Mouse (Mus musculus) CH12.LX (cell line): Measurements from ENCODE around the gene Tmem63c. TPM values are rescaled to one million over a fixed set of nuclear protein-coding genes. Genes with fewer than 3 reads are reported as not detected.

Source experiments
- DNase-seq: peaks from one replicate; pipeline ENCODE4 v3.0.0-alpha.2; 2013; ENCODE audit errors: extremely low read depth
- H3K27ac ChIP-seq: 2 replicates; pipeline ENCODE4 v1.5.1; 2012; ENCODE audit warnings: low read depth, mild to moderate bottlenecking, control low read depth, moderate library complexity; ENCODE audit not compliant: insufficient read depth
- H3K27me3 ChIP-seq: replicated peaks from 2 replicates; pipeline ENCODE3; 2012; ENCODE audit warnings: inconsistent platforms
- H3K36me3 ChIP-seq, 2 experiments: replicated peaks in 1 of 2; 2 replicates each; pipeline versions ENCODE3 to v1.6.1; 2012; ENCODE audit warnings: inconsistent platforms in 1 of 2, low read length in 1 of 2, mild to moderate bottlenecking in 1 of 2, mixed read lengths in 1 of 2, moderate library complexity in 1 of 2; ENCODE audit not compliant: control insufficient read depth in 1 of 2, insufficient read depth in 1 of 2
- H3K4me1 ChIP-seq, 2 experiments: 2 replicates each; pipeline ENCODE4 v1.6.1; 2012; ENCODE audit warnings: inconsistent platforms in 1 of 2, moderate library complexity in 1 of 2; ENCODE audit not compliant: insufficient read depth in 2 of 2, control insufficient read depth in 1 of 2
- H3K4me2 ChIP-seq: 2 replicates; pipeline ENCODE4 v1.6.1; 2012; ENCODE audit warnings: low read depth, mild to moderate bottlenecking, control low read depth; ENCODE audit not compliant: poor library complexity, insufficient read depth, severe bottlenecking
- H3K4me3 ChIP-seq, 3 experiments: fragments of 150-350 bp in 1 of 3; sonication (generic) in 1 of 3; replicated peaks in 1 of 3; 2 replicates each; pipeline versions ENCODE3 to v1.5.1; 2011 to 2012; ENCODE audit warnings: low read depth in 2 of 3, low read length in 2 of 3, mild to moderate bottlenecking in 2 of 3, moderate library complexity in 2 of 3, control low read depth in 1 of 3, improper control_type of control experiment in 1 of 3, inconsistent platforms in 1 of 3, mixed read lengths in 1 of 3; ENCODE audit not compliant: poor library complexity in 1 of 3
- H3K79me2 ChIP-seq: replicated peaks from 2 replicates; pipeline ENCODE4 v1.6.1; 2012; ENCODE audit warnings: mild to moderate bottlenecking, moderate library complexity; ENCODE audit not compliant: control insufficient read depth, poor library complexity, insufficient read depth, severe bottlenecking; ENCODE audit errors: extremely low read depth
- H3K9ac ChIP-seq: 2 replicates; pipeline ENCODE4 v1.6.1; 2012; ENCODE audit warnings: low read depth, mild to moderate bottlenecking, control low read depth, moderate library complexity; ENCODE audit not compliant: insufficient read depth
- H3K9me3 ChIP-seq: replicated peaks from 2 replicates; pipeline ENCODE3; 2012; ENCODE audit warnings: low read length, inconsistent platforms, mixed read lengths
- BHLHE40 ChIP-seq: IDR thresholded peaks from 2 replicates; pipeline ENCODE4 v1.6.1; 2011; ENCODE audit warnings: mild to moderate bottlenecking, low read depth, low read length, improper control_type of control experiment
- CTCF ChIP-seq, 2 experiments: IDR thresholded peaks in 1 of 2; conservative IDR thresholded peaks in 1 of 2; 2 replicates each; pipeline ENCODE4 v1.5.1; 2011 to 2012; ENCODE audit warnings: low read depth in 2 of 2, low read length in 2 of 2, improper control_type of control experiment in 1 of 2, inconsistent platforms in 1 of 2, mild to moderate bottlenecking in 1 of 2, moderate library complexity in 1 of 2
- E2F4 ChIP-seq: IDR thresholded peaks from 2 replicates; pipeline ENCODE4 v1.6.1; 2011; ENCODE audit warnings: low read depth, low read length, improper control_type of control experiment; ENCODE audit not compliant: insufficient replicate concordance
- ELF1 ChIP-seq: IDR thresholded peaks from 2 replicates; pipeline ENCODE4 v1.6.1; 2014; ENCODE audit warnings: low read depth, mild to moderate bottlenecking, inconsistent platforms, low read length, improper control_type of control experiment
- ETS1 ChIP-seq: conservative IDR thresholded peaks from 2 replicates; pipeline ENCODE4 v1.6.1; 2012; ENCODE audit warnings: low read depth, mild to moderate bottlenecking, inconsistent platforms, low read length, improper control_type of control experiment, moderate library complexity
- GABPA ChIP-seq: IDR thresholded peaks from 2 replicates; pipeline ENCODE4 v1.6.1; 2012; ENCODE audit warnings: low read depth, low read length, improper control_type of control experiment, inconsistent platforms; ENCODE audit not compliant: insufficient replicate concordance
- HCFC1 ChIP-seq: IDR thresholded peaks from 2 replicates; pipeline ENCODE4 v1.6.1; 2012; ENCODE audit warnings: low read depth, mild to moderate bottlenecking, inconsistent platforms, low read length, improper control_type of control experiment
- JUND ChIP-seq: conservative IDR thresholded peaks from 2 replicates; pipeline ENCODE4 v1.6.1; 2011; ENCODE audit warnings: low read depth, low read length, improper control_type of control experiment
- MAFK ChIP-seq: IDR thresholded peaks from 2 replicates; pipeline ENCODE4 v1.6.1; 2011; ENCODE audit warnings: low read length, improper control_type of control experiment; ENCODE audit not compliant: insufficient replicate concordance
- MAX ChIP-seq: IDR thresholded peaks from 2 replicates; pipeline ENCODE4 v1.6.1; 2011; ENCODE audit warnings: low read length, improper control_type of control experiment
- MEF2A ChIP-seq: IDR thresholded peaks from 2 replicates; pipeline ENCODE4 v1.6.1; 2014; ENCODE audit warnings: low read depth, mild to moderate bottlenecking, inconsistent platforms, low read length, improper control_type of control experiment, borderline replicate concordance
- MXI1 ChIP-seq: IDR thresholded peaks from 2 replicates; pipeline ENCODE4 v1.6.1; 2011; ENCODE audit warnings: mild to moderate bottlenecking, low read depth, low read length, improper control_type of control experiment
- NELFE ChIP-seq: IDR thresholded peaks from 2 replicates; pipeline ENCODE4 v1.6.1; 2011; ENCODE audit warnings: low read depth, low read length, improper control_type of control experiment
- NRF1 ChIP-seq: IDR thresholded peaks from 2 replicates; pipeline ENCODE4 v1.6.1; 2014; ENCODE audit warnings: low read depth, mild to moderate bottlenecking, inconsistent platforms, low read length, improper control_type of control experiment, moderate library complexity
- PAX5 ChIP-seq: IDR thresholded peaks from 2 replicates; pipeline ENCODE4 v1.6.1; 2012; ENCODE audit warnings: low read length, inconsistent platforms, mixed read lengths
- POLR2A ChIP-seq: IDR thresholded peaks from 2 replicates; pipeline ENCODE4 v1.6.1; 2011; ENCODE audit warnings: low read depth, mild to moderate bottlenecking, improper control_type of control experiment, low read length
- POLR2AphosphoS2 ChIP-seq: IDR thresholded peaks from 2 replicates; pipeline ENCODE4 v1.6.1; 2011; ENCODE audit warnings: low read depth, low read length, improper control_type of control experiment
- RAD21 ChIP-seq: IDR thresholded peaks from 2 replicates; pipeline ENCODE4 v1.6.1; 2011; ENCODE audit warnings: low read depth, mild to moderate bottlenecking, low read length, improper control_type of control experiment, moderate library complexity
- SMC3 ChIP-seq: IDR thresholded peaks from 2 replicates; pipeline ENCODE4 v1.6.1; 2011; ENCODE audit warnings: low read depth, low read length, improper control_type of control experiment
- TBP ChIP-seq: conservative IDR thresholded peaks from 2 replicates; pipeline ENCODE4 v1.6.1; 2011; ENCODE audit warnings: low read depth, low read length, improper control_type of control experiment
- UBTF ChIP-seq: IDR thresholded peaks from 2 replicates; pipeline ENCODE4 v1.6.1; 2012; ENCODE audit warnings: low read depth, mild to moderate bottlenecking, inconsistent platforms, low read length, improper control_type of control experiment, moderate library complexity
- USF1 ChIP-seq: IDR thresholded peaks from 2 replicates; pipeline ENCODE4 v1.6.1; 2014; ENCODE audit warnings: low read depth, mild to moderate bottlenecking, inconsistent platforms, low read length, improper control_type of control experiment
- USF2 ChIP-seq: conservative IDR thresholded peaks from 2 replicates; pipeline ENCODE4 v1.6.1; 2011; ENCODE audit warnings: low read depth, low read length, improper control_type of control experiment
- ZC3H11A ChIP-seq: IDR thresholded peaks from 2 replicates; pipeline ENCODE4 v1.6.1; 2012; ENCODE audit warnings: low read depth, mild to moderate bottlenecking, inconsistent platforms, low read length, improper control_type of control experiment
- ZKSCAN1 ChIP-seq: IDR thresholded peaks from 2 replicates; pipeline ENCODE4 v1.6.1; 2012; ENCODE audit warnings: low read depth, inconsistent platforms, low read length, improper control_type of control experiment, borderline replicate concordance
- dilution Hi-C: fragments of 300-500 bp; cut with MboI; formaldehyde crosslinking; loops from 2 replicates; pipeline ENCODE4 v1.14.3; 2020; ENCODE audit warnings: low sequenced_read_pairs; ENCODE audit not compliant: extremely low pct_unique_long_range_greater_than_20kb, extremely low pct_ligation_motif_present
- in situ Hi-C: fragments of 300-500 bp; cut with MboI; formaldehyde crosslinking; loops from 3 replicates; pipeline ENCODE4 v1.14.3; 2019; ENCODE audit warnings: low sequenced_read_pairs, low pct_ligation_motif_present, low pct_unique_long_range_greater_than_20kb, mixed read lengths
- polyA plus RNA-seq: library from polyadenylated mRNA; unstranded; fragments of >175 nt; gene quantifications from 2 replicates; pipeline ENCODE4 v1.2.1, GENCODE M21; 2012; ENCODE audit warnings: low read depth; ENCODE audit not compliant: insufficient read length
- total RNA-seq, 2 experiments: library from RNA; depleted of rRNA; stranded (reverse); fragments of 300-350 nt in 1 of 2; fragments of >200 nt in 1 of 2; gene quantifications; 2 replicates each; pipeline ENCODE4 v1.2.3; 2012 to 2014

Gene Tmem63c
- total and polyA plus RNA-seq, 3 experiments: 0.08 to 0.53 (median 0.11) TPM

DNA sequence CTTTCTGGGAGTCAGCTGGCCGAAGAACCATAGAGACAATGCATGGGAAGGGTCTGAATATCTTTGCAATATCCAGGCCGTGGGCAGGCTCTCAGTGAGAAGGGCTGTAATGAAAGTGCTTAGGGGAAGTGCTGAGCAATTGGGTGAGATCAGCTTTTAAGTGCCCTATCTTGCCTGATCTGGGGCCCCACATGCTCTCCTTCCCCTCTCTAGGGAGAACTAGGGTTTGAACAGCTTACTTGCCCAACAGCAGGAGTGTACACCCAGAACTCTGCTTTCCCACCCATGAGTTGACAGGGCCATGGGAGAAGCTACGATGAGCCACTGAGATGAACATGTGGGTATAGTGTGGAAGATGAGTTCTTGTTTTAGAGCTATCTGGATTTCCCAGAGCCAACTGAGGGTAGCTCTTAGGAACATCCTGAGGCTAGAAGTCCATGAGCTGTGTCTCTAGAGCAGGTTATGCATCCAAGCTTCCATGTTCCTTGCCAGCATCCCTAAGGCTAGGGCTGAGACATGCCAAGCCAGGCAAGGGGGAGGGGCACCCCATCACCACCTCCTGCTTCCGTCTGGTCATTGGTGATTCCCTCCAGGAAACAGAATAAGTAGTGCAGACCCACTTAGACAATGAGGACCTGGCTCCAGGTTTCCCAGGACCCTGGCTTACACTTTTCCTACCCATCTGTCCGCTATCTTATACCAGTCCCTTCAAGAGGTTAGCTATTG, 8.3 kb downstream of the Tmem63c start:
- peaks cover 8 to 19% of the 10 kb centered on the region in 2 experiments for H3K4me1 ChIP-seq
- H3K36me3 ChIP-seq: no peaks in the 10 kb centered on the region
- no peaks in the 10 kb centered on the region for H3K9me3 ChIP-seq
- TF ChIP-seq POLR2AphosphoS2 (no peak), POLR2A (no peak), BHLHE40 (no peak), MXI1 (no peak), SMC3 (no peak), ELF1 (no peak), GABPA (no peak), CTCF (conservative IDR thresholded peaks at IDR 0.05 in 1 of 2, IDR thresholded peaks at IDR 0.05 in 1 of 2; ENCODE audit: low read depth in 2 of 2, low read length in 2 of 2) (no peak), JUND (no peak), NELFE (no peak), RAD21 (no peak), E2F4 (no peak), PAX5 (no peak), ETS1 (no peak), USF1 (no peak), HCFC1 (no peak), MAFK (no peak), USF2 (no peak), MAX (no peak)
- H3K4me3 ChIP-seq: no peak overlapping the region
- dilution Hi-C loops: no loop called here
- H3K79me2 ChIP-seq: no peaks in the 10 kb centered on the region
- H3K4me2 ChIP-seq: no peak overlapping the region
- in situ Hi-C loops: no loop called here
- no peak overlapping the region for H3K27ac ChIP-seq
- no peak for DNase-seq
- H3K9ac ChIP-seq: no peak overlapping the region
- peaks cover 72% of the 10 kb centered on the region for H3K27me3 ChIP-seq

GRCm38 (mm10) chr12:87031163-87031763, 10.1 kb downstream of the Tmem63c start:
- Histone ChIP-seq H3K27me3 (peaks cover 62% of the 10 kb centered on the region), H3K36me3 (no peaks in the 10 kb centered on the region), H3K79me2 (no peaks in the 10 kb centered on the region), H3K4me3 (no peak overlapping the region), H3K9me3 (no peaks in the 10 kb centered on the region), H3K4me1 (peaks cover 8 to 17% of the 10 kb centered on the region in 2 experiments), H3K9ac (no peak overlapping the region), H3K27ac (no peak overlapping the region), H3K4me2 (no peak overlapping the region)
- DNase-seq: no peak
- in situ Hi-C loops (no loop called here), dilution Hi-C loops (no loop called here)
- TF ChIP-seq MEF2A (no peak), MAX (no peak), UBTF (no peak), HCFC1 (no peak), SMC3 (no peak), NRF1 (no peak), ZC3H11A (no peak), CTCF (conservative IDR thresholded peaks at IDR 0.05 in 1 of 2, IDR thresholded peaks at IDR 0.05 in 1 of 2; ENCODE audit: low read depth in 2 of 2, low read length in 2 of 2) (no peak), ZKSCAN1 (no peak), NELFE (no peak), USF1 (no peak), TBP (no peak)
